Mouse (Mus musculus) ovary, adult 18-20 months (tissue): Measurements from ENCODE around the gene Gm28308.

Experiments
- DNase-seq: peaks from one replicate; pipeline ENCODE4 v3.0.0; 2022; ENCODE audit warnings: low spot score, mixed read lengths

Gm28308 gene

GRCm38 (mm10) chr6:52155471-52155870 lies 57.7 kb downstream of the Gm28308 start:
- DNase-seq = no peak

GRCm38 (mm10) chr6:52154044-52154443 lies 59.1 kb downstream of the Gm28308 start:
- no peak for DNase-seq

- DNase-seq = no peak
Measured at GRCm38 (mm10) chr6:52153270-52153669, 59.9 kb downstream of the Gm28308 start.

GRCm38 (mm10) chr6:52152226-52153193 lies 60.6 kb downstream of the Gm28308 start:
- DNase-seq = no peak

GRCm38 (mm10) chr6:52151571-52151970 lies 61.6 kb downstream of the Gm28308 start:
- DNase-seq = no peak

GRCm38 (mm10) chr6:52150401-52150966 lies 62.7 kb downstream of the Gm28308 start:
- no peak for DNase-seq

GRCm38 (mm10) chr6:52139115-52139514 lies 74.0 kb downstream of the Gm28308 start:
- DNase-seq = no peak

- no peak for DNase-seq
Measured at GRCm38 (mm10) chr6:52138576-52138975, 74.6 kb downstream of the Gm28308 start.

GRCm38 (mm10) chr6:52137841-52138535 lies 75.2 kb downstream of the Gm28308 start:
- no peak for DNase-seq

GRCm38 (mm10) chr6:52123673-52124072 lies 89.5 kb downstream of the Gm28308 start:
- no peak for DNase-seq

GRCm38 (mm10) chr6:52121173-52121572 lies 92.0 kb downstream of the Gm28308 start:
- DNase-seq = no peak

- no peak for DNase-seq
Measured at GRCm38 (mm10) chr6:52118903-52119635, 94.1 kb downstream of the Gm28308 start.

GRCm38 (mm10) chr6:52115899-52116298 lies 97.2 kb downstream of the Gm28308 start:
- DNase-seq = no peak
